Mouse (Mus musculus): Measurements from ENCODE around the gene 4933414I15Rik.

DNA sequence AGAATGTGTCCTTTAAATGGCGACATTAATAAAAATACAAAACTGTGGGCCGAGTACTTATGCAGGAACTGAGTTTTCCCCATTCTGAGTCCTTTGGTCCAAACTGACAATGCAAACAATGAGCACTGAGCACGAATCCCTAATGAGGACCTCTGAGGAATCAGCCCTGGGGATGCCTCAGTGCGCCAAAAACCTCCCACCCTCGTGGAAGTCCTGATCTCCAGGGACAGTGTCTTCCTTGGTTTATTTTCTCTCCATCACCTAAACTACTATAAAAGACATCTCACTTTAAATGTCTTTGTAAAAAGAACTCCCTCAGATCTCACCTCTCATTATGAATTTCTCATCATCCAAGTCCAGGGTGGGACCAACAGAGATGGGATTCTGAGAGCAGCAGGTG lies 38.1 kb upstream of the 4933414I15Rik start, which contains the start of gene Olfr1377:
- TF ChIP-seq CTCF (IDR thresholded peaks at IDR 0.05; ENCODE audit: control insufficient read depth, insufficient read depth, insufficient read length) (no peak), USF1 (IDR thresholded peaks at IDR 0.05; ENCODE audit: low read depth) (no peak), MYOD1 (IDR thresholded peaks at IDR 0.05; ENCODE audit: control insufficient read depth, insufficient read length, low read depth) (no peak), FOSL1 (IDR thresholded peaks at IDR 0.05; ENCODE audit: insufficient read depth, low read length, poor library complexity, severe bottlenecking) (no peak)
